Mouse (Mus musculus) kidney, embryonic 14.5 days (tissue): Measurements from ENCODE around the gene Cflar. TPM values are rescaled to one million over a fixed set of nuclear protein-coding genes. Genes with fewer than 3 reads are reported as not detected.
"Not testable (repeated sequence)": the region's sequence is repeated elsewhere in the genome, so short reads cannot be mapped to it uniquely, and the experiment has no call there.

Experiments used
- ATAC-seq: fragments of 200-750 bp; cut with Nextera tagmentation; 2 replicates; pipeline ENCODE4 v1.8.0; 2017; ENCODE audit warnings: moderate number of reproducible peaks, mild to moderate bottlenecking, moderate TSS enrichment, moderate library complexity; ENCODE audit not compliant: low FRiP score, low TSS enrichment
- H3K27ac ChIP-seq: fragments of 300-500 bp; sonication (generic); 2 replicates; pipeline ENCODE4 v1.5.1; 2014; ENCODE audit warnings: low read depth, mild to moderate bottlenecking, low read length, moderate library complexity, mixed read lengths
- H3K27me3 ChIP-seq: fragments of 300-500 bp; sonication (generic); 2 replicates; pipeline ENCODE4 v1.6.1; 2014; ENCODE audit warnings: mild to moderate bottlenecking, low read length; ENCODE audit not compliant: control insufficient read depth, insufficient read depth
- H3K36me3 ChIP-seq: fragments of 300-500 bp; sonication (generic); 2 replicates; pipeline ENCODE4 v1.6.1; 2014; ENCODE audit warnings: low read length, mixed read lengths; ENCODE audit not compliant: control insufficient read depth, insufficient read depth
- H3K4me1 ChIP-seq: fragments of 300-500 bp; sonication (generic); 2 replicates; pipeline ENCODE4 v1.6.1; 2014; ENCODE audit warnings: low read length, mixed read lengths; ENCODE audit not compliant: control insufficient read depth, insufficient read depth
- H3K4me2 ChIP-seq: fragments of 300-500 bp; sonication (generic); replicated peaks from 2 replicates; pipeline ENCODE4 v1.6.1; 2014; ENCODE audit warnings: low read depth, mild to moderate bottlenecking, low read length
- H3K4me3 ChIP-seq: fragments of 300-500 bp; sonication (generic); 2 replicates; pipeline ENCODE4 v1.5.1; 2014; ENCODE audit warnings: mild to moderate bottlenecking, low read length
- H3K9ac ChIP-seq: fragments of 300-500 bp; sonication (generic); 2 replicates; pipeline ENCODE4 v1.6.1; 2014; ENCODE audit warnings: low read depth, mild to moderate bottlenecking, low read length, moderate library complexity
- H3K9me3 ChIP-seq: fragments of 300-500 bp; sonication (generic); 2 replicates; pipeline ENCODE4 v1.6.1; 2016; ENCODE audit warnings: low read length; ENCODE audit not compliant: control insufficient read depth
- WGBS: fragments of 180-500 bp; shearing (Covaris S2); extraction: QIAGEN DNeasy Blood & Tissue Kit; methylation state at CpG from one replicate; pipeline ENCODE4 v1.1.7; 2014; 5-methylcytosine and 5-hydroxymethylcytosine counted together
- polyA plus RNA-seq: library from polyadenylated mRNA; unstranded; fragments of >200 nt; fragmentation: Nextera tagmentation; extraction: Ambion mirVana; gene quantifications from 2 replicates; pipeline ENCODE4 v1.2.1, GENCODE M21; 2014

Cflar gene
- polyA plus RNA-seq, 1 experiment from 2014 or later, result 39.6 TPM

DNA sequence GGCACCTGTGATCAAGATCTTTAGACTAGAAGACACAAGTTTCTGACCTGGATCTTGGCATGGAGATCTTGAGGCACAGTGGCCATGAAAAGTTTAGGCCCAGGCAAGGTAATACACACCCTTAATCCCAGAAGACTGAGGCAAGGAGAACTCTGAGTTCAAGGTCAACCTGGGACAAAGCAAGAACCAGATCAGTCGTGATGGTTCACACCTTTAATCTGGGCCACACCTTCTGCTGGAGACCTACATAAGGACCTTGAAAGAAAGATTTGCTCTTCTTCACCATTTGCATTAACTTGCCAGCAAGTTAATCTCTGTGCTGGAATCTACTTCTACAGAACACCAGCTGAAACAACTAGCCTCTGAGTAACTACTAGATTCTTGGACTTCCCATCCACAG lies 49.3 kb downstream of the Cflar start:
- H3K36me3 ChIP-seq, result peaks cover 7% of the 10 kb centered on the region; the same call in 1 of the 2 replicates
- ATAC-seq, result no peak
- H3K27ac ChIP-seq, result no peak overlapping the region
- no peak overlapping the region for H3K4me3 ChIP-seq
- no peak overlapping the region for H3K4me2 ChIP-seq
- no peaks in the 10 kb centered on the region for H3K4me1 ChIP-seq
- H3K9ac ChIP-seq, result no peak overlapping the region
- WGBS, result 76% methylated on average over 1 of the region's 1 CpGs
- no peaks in the 10 kb centered on the region for H3K27me3 ChIP-seq
- no peaks in the 10 kb centered on the region for H3K9me3 ChIP-seq

GRCm38 (mm10) chr1:58761391-58762275 lies 50.3 kb downstream of the Cflar start:
- ATAC-seq, H3K9me3 ChIP-seq, H3K9ac ChIP-seq, H3K36me3 ChIP-seq, H3K4me1 ChIP-seq, H3K4me3 ChIP-seq, H3K4me2 ChIP-seq, H3K27ac ChIP-seq, H3K27me3 ChIP-seq: not testable (repeated sequence)
- 85% methylated on average over 5 of the region's 5 CpGs for WGBS

GRCm38 (mm10) chr1:58762576-58762975 lies 51.3 kb downstream of the Cflar start:
- ATAC-seq, result no peak
- Histone ChIP-seq H3K27ac (no peak overlapping the region), H3K4me2 (no peak overlapping the region), H3K4me1 (no peaks in the 10 kb centered on the region), H3K36me3 (peaks cover 3% of the 10 kb centered on the region; the same call in 1 of the 2 replicates), H3K9me3 (no peaks in the 10 kb centered on the region), H3K9ac (no peak overlapping the region), H3K27me3 (no peaks in the 10 kb centered on the region), H3K4me3 (no peak overlapping the region)
- WGBS, result 82% methylated on average over 5 of the region's 5 CpGs

- H3K9ac ChIP-seq, H3K9me3 ChIP-seq, H3K4me1 ChIP-seq, H3K27ac ChIP-seq, H3K27me3 ChIP-seq, H3K4me2 ChIP-seq, H3K4me3 ChIP-seq, H3K36me3 ChIP-seq, ATAC-seq: not testable (repeated sequence)
- WGBS, result 78% methylated on average over 4 of the region's 4 CpGs
These were observed 55.1 kb downstream of the Cflar start for GRCm38 (mm10) chr1:58766446-58766845.

DNA sequence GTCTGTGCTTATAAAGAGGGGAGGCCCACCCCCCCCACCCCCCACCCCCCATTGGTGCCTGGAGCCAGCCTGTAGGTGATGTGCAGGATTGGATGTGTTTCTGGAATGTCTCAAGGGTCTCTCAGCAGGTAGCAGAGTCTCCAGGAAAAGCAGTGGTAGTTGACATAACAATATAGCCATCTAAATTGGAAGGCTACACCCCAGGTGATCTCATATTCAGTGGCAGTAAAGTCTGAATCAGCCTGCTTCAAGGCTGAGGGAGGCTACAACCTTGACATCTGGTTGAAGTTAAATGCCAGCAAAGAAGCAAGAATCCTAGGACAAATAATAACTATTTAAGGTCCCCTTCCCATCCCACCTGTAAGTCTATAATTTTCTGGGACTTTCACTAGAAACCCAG lies 57.8 kb downstream of the Cflar start:
- no peak overlapping the region for H3K27ac ChIP-seq
- no peak for ATAC-seq

DNA sequence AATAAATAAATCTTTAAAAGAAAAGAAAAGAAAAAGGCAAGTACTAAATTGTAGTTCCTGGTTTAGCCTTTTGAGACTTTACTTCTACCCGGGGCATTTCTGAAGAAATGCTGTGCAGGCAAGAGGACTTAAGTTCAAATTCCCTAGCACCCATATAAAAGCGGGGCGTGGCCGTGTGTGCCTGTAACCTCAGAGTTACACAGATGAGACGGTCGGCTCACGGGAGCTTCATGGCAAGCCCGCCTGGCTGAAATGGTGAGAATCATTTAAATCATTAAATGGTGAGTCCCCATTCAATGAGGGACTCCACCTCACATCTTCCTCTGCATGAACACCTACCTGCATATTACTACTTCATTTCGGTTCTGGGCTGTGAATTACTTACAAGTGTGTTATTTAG lies 58.4 kb downstream of the Cflar start:
- no peak overlapping the region for H3K9ac ChIP-seq
- no peak overlapping the region for H3K27ac ChIP-seq
- no peaks in the 10 kb centered on the region for H3K36me3 ChIP-seq
- no peaks in the 10 kb centered on the region for H3K27me3 ChIP-seq
- 58% methylated on average over 9 of the region's 9 CpGs for WGBS
- no peak for ATAC-seq
- no peak overlapping the region for H3K4me2 ChIP-seq
- no peaks in the 10 kb centered on the region for H3K9me3 ChIP-seq
- no peak overlapping the region for H3K4me3 ChIP-seq
- no peaks in the 10 kb centered on the region for H3K4me1 ChIP-seq

More for the DNA sequence above, 57.8 kb downstream of the Cflar start:
- H3K9ac ChIP-seq, result no peak overlapping the region
- H3K9me3 ChIP-seq, result no peaks in the 10 kb centered on the region
- H3K4me3 ChIP-seq, result no peak overlapping the region
- no peaks in the 10 kb centered on the region for H3K36me3 ChIP-seq
- H3K4me1 ChIP-seq, result no peaks in the 10 kb centered on the region
- H3K4me2 ChIP-seq, result no peak overlapping the region
- H3K27me3 ChIP-seq, result no peaks in the 10 kb centered on the region

DNA sequence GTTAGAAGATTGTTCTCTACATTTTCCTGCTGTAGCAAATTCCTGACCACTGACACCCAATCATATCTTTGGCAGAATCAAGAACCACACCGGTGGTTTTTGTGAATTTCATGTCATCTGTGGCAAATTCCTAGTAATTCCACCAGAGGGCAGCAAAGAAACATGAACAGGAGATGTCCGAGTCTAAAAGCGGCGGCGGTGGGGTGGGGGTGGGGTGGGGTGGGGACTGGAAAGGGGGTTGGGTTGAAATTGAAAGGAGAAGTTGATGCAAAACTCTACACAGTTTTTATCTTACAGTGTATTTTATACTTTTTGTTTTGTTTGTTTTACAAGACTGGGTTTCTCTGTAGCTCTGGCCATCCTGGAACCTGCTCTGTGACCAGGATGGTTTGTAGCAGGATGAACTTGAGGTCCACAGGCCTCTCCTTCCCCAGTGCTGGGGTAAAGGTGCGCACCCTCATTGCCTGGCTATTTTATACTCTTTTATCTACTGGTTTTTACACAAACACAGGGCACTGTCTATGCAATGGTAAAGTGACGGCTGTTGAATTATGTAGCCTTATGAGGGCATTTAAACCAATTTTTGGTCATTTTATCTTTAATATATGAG lies 58.9 kb downstream of the Cflar start:
- no peaks in the 10 kb centered on the region for H3K4me1 ChIP-seq
- no peaks in the 10 kb centered on the region for H3K36me3 ChIP-seq
- no peak for ATAC-seq
- H3K4me3 ChIP-seq, result no peak overlapping the region
- H3K4me2 ChIP-seq, result no peak overlapping the region
- no peaks in the 10 kb centered on the region for H3K27me3 ChIP-seq
- H3K27ac ChIP-seq, result no peak overlapping the region
- no peaks in the 10 kb centered on the region for H3K9me3 ChIP-seq
- 28% methylated on average over 7 of the region's 7 CpGs for WGBS
- H3K9ac ChIP-seq, result no peak overlapping the region

- Histone ChIP-seq H3K36me3 (no peaks in the 10 kb centered on the region), H3K4me3 (no peak overlapping the region), H3K4me1 (no peaks in the 10 kb centered on the region), H3K9ac (no peak overlapping the region), H3K27me3 (no peaks in the 10 kb centered on the region), H3K4me2 (no peak overlapping the region), H3K27ac (no peak overlapping the region), H3K9me3 (no peaks in the 10 kb centered on the region)
- WGBS, result 74% methylated on average over 3 of the region's 3 CpGs
- ATAC-seq, result no peak
These were observed 60.8 kb downstream of the Cflar start for GRCm38 (mm10) chr1:58772084-58772483.

DNA sequence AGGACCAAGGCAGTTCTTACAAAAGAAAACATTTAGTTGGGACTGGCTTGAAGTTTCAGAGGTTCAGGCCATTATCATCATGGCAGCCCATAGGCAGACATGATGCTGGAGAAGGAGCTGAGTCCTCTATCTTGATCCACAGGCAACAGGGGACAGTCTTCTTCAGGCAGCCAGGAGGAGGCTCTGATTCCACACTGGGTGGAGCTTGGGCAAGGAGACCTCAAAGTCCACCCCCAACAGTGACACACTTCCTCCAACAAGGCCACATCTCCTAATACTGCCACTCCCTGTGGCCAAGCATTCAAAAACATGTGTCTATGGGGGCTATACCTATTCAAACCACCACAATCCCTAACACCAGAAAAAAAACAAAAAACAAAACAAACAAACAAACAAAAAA lies 62.0 kb downstream of the Cflar start:
- Histone ChIP-seq H3K4me3 (no peak overlapping the region), H3K36me3 (no peaks in the 10 kb centered on the region), H3K9me3 (0 out of 2 replicates have a peak, but pooled peaks cover 2% of the 10 kb centered on the region), H3K27ac (no peak overlapping the region), H3K9ac (no peak overlapping the region), H3K27me3 (no peaks in the 10 kb centered on the region), H3K4me1 (no peaks in the 10 kb centered on the region), H3K4me2 (no peak overlapping the region)
- ATAC-seq, result no peak
